20 mouse cellular contexts compared by ENCODE assay signal in the genomic region with DNA sequence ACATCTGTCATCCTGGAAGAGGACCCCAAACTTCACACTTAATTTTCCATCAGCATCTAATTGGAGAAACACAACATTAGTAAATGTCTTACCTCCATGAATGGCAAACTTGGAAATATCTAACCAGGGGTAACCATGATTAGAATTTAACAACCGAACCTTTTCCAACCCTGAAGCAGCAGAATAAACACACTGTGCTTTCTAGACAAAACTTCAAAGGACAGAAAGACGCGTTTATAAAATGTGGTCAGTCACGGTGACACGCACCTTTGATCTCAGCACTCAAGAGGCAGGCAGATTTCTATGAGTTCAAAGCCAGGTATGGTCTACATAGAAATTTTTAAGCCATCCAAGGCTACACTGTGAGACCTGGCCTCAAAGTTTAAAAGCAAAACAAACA.
"Had no signal": no experiment of that assay in that cellular context is flagged by ENCODE, and none has a peak within 500 bp of the region (broad histone marks: within the 10 kb centered on the region; RNA-seq: fewer than 3 reads in every experiment).

No protein-coding gene starts in this region.

- ATAC-seq: liver, postnatal 0 days; lung, postnatal 0 days; midbrain, embryonic 13.5 days; midbrain, embryonic 15.5 days had no signal

- H3K27me3 ChIP-seq: lung, embryonic 15.5 days; megakaryocyte, embryonic 14.5 days; midbrain, embryonic 13.5 days; midbrain, embryonic 15.5 days; neural tube, embryonic 13.5 days; neural tube, embryonic 15.5 days; stomach, embryonic 15.5 days had no signal

- H3K4me1 ChIP-seq: lung, embryonic 15.5 days; midbrain, embryonic 13.5 days; midbrain, embryonic 15.5 days; neural tube, embryonic 13.5 days; neural tube, embryonic 15.5 days; stomach, embryonic 15.5 days had no signal

- DNase-seq: liver, postnatal 0 days; lung, adult 2 months; lung, postnatal 14 days; lung, postnatal 36 days; retina, postnatal 1 day; right cerebral cortex, adult 18-20 months; right cerebral cortex, postnatal 25 days; thymus, adult 2 months; thymus, postnatal 25 days; thymus, postnatal 4 days had no signal

- H3K4me3 ChIP-seq: lung, embryonic 15.5 days; megakaryocyte, embryonic 14.5 days; midbrain, embryonic 13.5 days; midbrain, embryonic 15.5 days; neural tube, embryonic 13.5 days; neural tube, embryonic 15.5 days; stomach, embryonic 15.5 days had no signal

- H3K27ac ChIP-seq: lung, embryonic 15.5 days; macrophage; midbrain, embryonic 13.5 days; midbrain, embryonic 15.5 days; neural tube, embryonic 13.5 days; neural tube, embryonic 15.5 days; stomach, embryonic 15.5 days; stomach, postnatal 0 days had no signal
